Mouse (Mus musculus) lung, postnatal 0 days (tissue): Measurements from ENCODE around the gene Olfr458.

Source experiments
- CTCF ChIP-seq: IDR thresholded peaks from 2 replicates; pipeline ENCODE4 v1.5.1; 2016; ENCODE audit warnings: antibody characterized with exemption, mild to moderate bottlenecking
- EP300 ChIP-seq: IDR thresholded peaks from 2 replicates; pipeline ENCODE4 v1.6.1; 2016; ENCODE audit warnings: antibody characterized with exemption, mild to moderate bottlenecking, control low read depth

- no peak for TF ChIP-seq CTCF
- TF ChIP-seq EP300: no peak
Observed at GRCm38 (mm10) chr6:42424472-42424871, 40.5 kb downstream of the Olfr458 start.
